Mouse (Mus musculus): ENCODE data around the gene Dock1. TPM values are rescaled to one million over a fixed set of nuclear protein-coding genes. Genes with fewer than 3 reads are reported as not detected.

The Dock1 gene
- polyA plus RNA-seq, 1 experiment from 2014 or later = 44.5 TPM

- no peaks in the 10 kb centered on the region for H3K4me1 ChIP-seq (replicated peaks; ENCODE audit: control insufficient read depth, insufficient read depth, low read length)
- no peaks in the 10 kb centered on the region for H3K27me3 ChIP-seq (ENCODE audit: control insufficient read depth, insufficient read depth, low read depth, low read length)
- no peak overlapping the region for H3K9ac ChIP-seq (ENCODE audit: low read length)
- no peak overlapping the region for H3K27ac ChIP-seq (ENCODE audit: low read length)
- no peaks in the 10 kb centered on the region for H3K9me3 ChIP-seq (ENCODE audit: control insufficient read depth, low read length)
- H3K4me2 ChIP-seq (ENCODE audit: low read depth, low read length) = no peak overlapping the region
- no peak for ATAC-seq (ENCODE audit: low read depth)
- H3K36me3 ChIP-seq (ENCODE audit: control insufficient read depth, insufficient read depth, low read length) = peaks cover 2% of the 10 kb centered on the region; the same call in 1 of the 2 replicates
- no peak overlapping the region for H3K4me3 ChIP-seq (ENCODE audit: low read length)
- 84% methylated on average over 2 of the region's 2 CpGs for WGBS
Observed at GRCm38 (mm10) chr7:134990911-134991310, 320.5 kb downstream of the Dock1 start.

GRCm38 (mm10) chr7:134994983-134995382 is 324.5 kb downstream of the Dock1 start:
- no peak for ATAC-seq (ENCODE audit: low read depth)
- 78% methylated on average over 5 of the region's 5 CpGs for WGBS
- H3K27me3 ChIP-seq (ENCODE audit: control insufficient read depth, insufficient read depth, low read depth, low read length) = no peaks in the 10 kb centered on the region
- H3K36me3 ChIP-seq (ENCODE audit: control insufficient read depth, insufficient read depth, low read length) = peaks cover 2% of the 10 kb centered on the region; the same call in 1 of the 2 replicates
- H3K4me1 ChIP-seq (replicated peaks; ENCODE audit: control insufficient read depth, insufficient read depth, low read length) = no peaks in the 10 kb centered on the region
- no peak overlapping the region for H3K9ac ChIP-seq (ENCODE audit: low read length)
- H3K4me3 ChIP-seq (ENCODE audit: low read length) = no peak overlapping the region
- no peaks in the 10 kb centered on the region for H3K9me3 ChIP-seq (ENCODE audit: control insufficient read depth, low read length)
- H3K4me2 ChIP-seq (ENCODE audit: low read depth, low read length) = no peak overlapping the region
- no peak overlapping the region for H3K27ac ChIP-seq (ENCODE audit: low read length)

GRCm38 (mm10) chr7:135002216-135002615 is 331.8 kb downstream of the Dock1 start:
- Histone ChIP-seq H3K9ac (ENCODE audit: low read length) (no peak overlapping the region), H3K4me3 (ENCODE audit: low read length) (no peak overlapping the region), H3K27me3 (ENCODE audit: control insufficient read depth, insufficient read depth, low read depth, low read length) (no peaks in the 10 kb centered on the region), H3K36me3 (ENCODE audit: control insufficient read depth, insufficient read depth, low read length) (no peaks in the 10 kb centered on the region; the same call in 1 of the 2 replicates), H3K27ac (ENCODE audit: low read length) (no peak overlapping the region), H3K4me1 (replicated peaks; ENCODE audit: control insufficient read depth, insufficient read depth, low read length) (no peaks in the 10 kb centered on the region), H3K9me3 (ENCODE audit: control insufficient read depth, low read length) (no peaks in the 10 kb centered on the region), H3K4me2 (ENCODE audit: low read depth, low read length) (no peak overlapping the region)
- ATAC-seq (ENCODE audit: low read depth) = no peak
- 82% methylated on average over 1 of the region's 1 CpGs for WGBS

- no peak overlapping the region for H3K4me2 ChIP-seq (ENCODE audit: low read depth, low read length)
- no peak for ATAC-seq (ENCODE audit: low read depth)
- H3K9me3 ChIP-seq (ENCODE audit: control insufficient read depth, low read length) = no peaks in the 10 kb centered on the region
- no peak overlapping the region for H3K9ac ChIP-seq (ENCODE audit: low read length)
- no peaks in the 10 kb centered on the region; the same call in 1 of the 2 replicates for H3K36me3 ChIP-seq (ENCODE audit: control insufficient read depth, insufficient read depth, low read length)
- H3K27me3 ChIP-seq (ENCODE audit: control insufficient read depth, insufficient read depth, low read depth, low read length) = no peaks in the 10 kb centered on the region
- no peaks in the 10 kb centered on the region for H3K4me1 ChIP-seq (replicated peaks; ENCODE audit: control insufficient read depth, insufficient read depth, low read length)
- no peak overlapping the region for H3K4me3 ChIP-seq (ENCODE audit: low read length)
- H3K27ac ChIP-seq (ENCODE audit: low read length) = no peak overlapping the region
- 83% methylated on average over 9 of the region's 9 CpGs for WGBS
Observed at GRCm38 (mm10) chr7:135002891-135003290, 332.4 kb downstream of the Dock1 start.

GRCm38 (mm10) chr7:135005964-135006560 is 335.6 kb downstream of the Dock1 start:
- Histone ChIP-seq H3K27me3 (ENCODE audit: control insufficient read depth, insufficient read depth, low read depth, low read length) (no peaks in the 10 kb centered on the region), H3K9me3 (ENCODE audit: control insufficient read depth, low read length) (no peaks in the 10 kb centered on the region), H3K9ac (ENCODE audit: low read length) (no peak overlapping the region), H3K4me2 (ENCODE audit: low read depth, low read length) (no peak overlapping the region), H3K4me3 (ENCODE audit: low read length) (no peak overlapping the region), H3K27ac (ENCODE audit: low read length) (no peak overlapping the region), H3K36me3 (ENCODE audit: control insufficient read depth, insufficient read depth, low read length) (no peaks in the 10 kb centered on the region), H3K4me1 (replicated peaks; ENCODE audit: control insufficient read depth, insufficient read depth, low read length) (no peaks in the 10 kb centered on the region)
- WGBS = 53% methylated on average over 7 of the region's 7 CpGs
- no peak for ATAC-seq (ENCODE audit: low read depth)

- Histone ChIP-seq H3K4me2 (ENCODE audit: low read depth, low read length) (no peak overlapping the region), H3K4me1 (replicated peaks; ENCODE audit: control insufficient read depth, insufficient read depth, low read length) (no peaks in the 10 kb centered on the region), H3K27ac (ENCODE audit: low read length) (no peak overlapping the region), H3K27me3 (ENCODE audit: control insufficient read depth, insufficient read depth, low read depth, low read length) (no peaks in the 10 kb centered on the region), H3K9me3 (ENCODE audit: control insufficient read depth, low read length) (no peaks in the 10 kb centered on the region), H3K9ac (ENCODE audit: low read length) (no peak overlapping the region), H3K4me3 (ENCODE audit: low read length) (no peak overlapping the region), H3K36me3 (ENCODE audit: control insufficient read depth, insufficient read depth, low read length) (no peaks in the 10 kb centered on the region)
- ATAC-seq (ENCODE audit: low read depth) = no peak
- 83% methylated on average over 2 of the region's 2 CpGs for WGBS
Observed at GRCm38 (mm10) chr7:135008021-135008420, 337.6 kb downstream of the Dock1 start.

GRCm38 (mm10) chr7:135010997-135011396 is 340.5 kb downstream of the Dock1 start:
- Histone ChIP-seq H3K9ac (ENCODE audit: low read length) (no peak overlapping the region), H3K4me2 (ENCODE audit: low read depth, low read length) (no peak overlapping the region), H3K27ac (ENCODE audit: low read length) (no peak overlapping the region), H3K36me3 (ENCODE audit: control insufficient read depth, insufficient read depth, low read length) (no peaks in the 10 kb centered on the region), H3K27me3 (ENCODE audit: control insufficient read depth, insufficient read depth, low read depth, low read length) (no peaks in the 10 kb centered on the region), H3K4me1 (replicated peaks; ENCODE audit: control insufficient read depth, insufficient read depth, low read length) (no peaks in the 10 kb centered on the region), H3K4me3 (ENCODE audit: low read length) (no peak overlapping the region), H3K9me3 (ENCODE audit: control insufficient read depth, low read length) (no peaks in the 10 kb centered on the region)
- no peak for ATAC-seq (ENCODE audit: low read depth)
- WGBS = 90% methylated on average over 2 of the region's 2 CpGs

GRCm38 (mm10) chr7:135017531-135017930 is 347.1 kb downstream of the Dock1 start:
- Histone ChIP-seq H3K9me3 (ENCODE audit: control insufficient read depth, low read length) (no peaks in the 10 kb centered on the region), H3K4me1 (replicated peaks; ENCODE audit: control insufficient read depth, insufficient read depth, low read length) (no peaks in the 10 kb centered on the region), H3K4me2 (ENCODE audit: low read depth, low read length) (no peak overlapping the region), H3K27ac (ENCODE audit: low read length) (no peak overlapping the region), H3K27me3 (ENCODE audit: control insufficient read depth, insufficient read depth, low read depth, low read length) (no peaks in the 10 kb centered on the region), H3K4me3 (ENCODE audit: low read length) (no peak overlapping the region), H3K9ac (ENCODE audit: low read length) (no peak overlapping the region), H3K36me3 (ENCODE audit: control insufficient read depth, insufficient read depth, low read length) (no peaks in the 10 kb centered on the region)
- ATAC-seq (ENCODE audit: low read depth) = no peak
- 58% methylated on average over 1 of the region's 1 CpGs for WGBS

- no peaks in the 10 kb centered on the region for H3K36me3 ChIP-seq (ENCODE audit: control insufficient read depth, insufficient read depth, low read length)
- 73% methylated on average over 7 of the region's 7 CpGs for WGBS
- ATAC-seq (ENCODE audit: low read depth) = no peak
Observed at GRCm38 (mm10) chr7:135020762-135021161, 350.3 kb downstream of the Dock1 start.

More at GRCm38 (mm10) chr7:135020762-135021161, 350.3 kb downstream of the Dock1 start:
- Histone ChIP-seq H3K27ac (ENCODE audit: low read length) (no peak overlapping the region), H3K4me1 (replicated peaks; ENCODE audit: control insufficient read depth, insufficient read depth, low read length) (no peaks in the 10 kb centered on the region), H3K9ac (ENCODE audit: low read length) (no peak overlapping the region), H3K27me3 (ENCODE audit: control insufficient read depth, insufficient read depth, low read depth, low read length) (no peaks in the 10 kb centered on the region), H3K4me3 (ENCODE audit: low read length) (no peak overlapping the region), H3K9me3 (ENCODE audit: control insufficient read depth, low read length) (no peaks in the 10 kb centered on the region), H3K4me2 (ENCODE audit: low read depth, low read length) (no peak overlapping the region)
